Mouse (Mus musculus) T-helper 2 cell (primary cell): ENCODE results near the gene Zfp523.

Experiments
- in situ Hi-C: fragments of 300-600 bp; cut with MboI, MseI; formaldehyde crosslinking; loops from one replicate; pipeline ENCODE4 v1.15.1; 2025; ENCODE audit warnings: high pct_unique_total_duplicates

Gene Zfp523

DNA sequence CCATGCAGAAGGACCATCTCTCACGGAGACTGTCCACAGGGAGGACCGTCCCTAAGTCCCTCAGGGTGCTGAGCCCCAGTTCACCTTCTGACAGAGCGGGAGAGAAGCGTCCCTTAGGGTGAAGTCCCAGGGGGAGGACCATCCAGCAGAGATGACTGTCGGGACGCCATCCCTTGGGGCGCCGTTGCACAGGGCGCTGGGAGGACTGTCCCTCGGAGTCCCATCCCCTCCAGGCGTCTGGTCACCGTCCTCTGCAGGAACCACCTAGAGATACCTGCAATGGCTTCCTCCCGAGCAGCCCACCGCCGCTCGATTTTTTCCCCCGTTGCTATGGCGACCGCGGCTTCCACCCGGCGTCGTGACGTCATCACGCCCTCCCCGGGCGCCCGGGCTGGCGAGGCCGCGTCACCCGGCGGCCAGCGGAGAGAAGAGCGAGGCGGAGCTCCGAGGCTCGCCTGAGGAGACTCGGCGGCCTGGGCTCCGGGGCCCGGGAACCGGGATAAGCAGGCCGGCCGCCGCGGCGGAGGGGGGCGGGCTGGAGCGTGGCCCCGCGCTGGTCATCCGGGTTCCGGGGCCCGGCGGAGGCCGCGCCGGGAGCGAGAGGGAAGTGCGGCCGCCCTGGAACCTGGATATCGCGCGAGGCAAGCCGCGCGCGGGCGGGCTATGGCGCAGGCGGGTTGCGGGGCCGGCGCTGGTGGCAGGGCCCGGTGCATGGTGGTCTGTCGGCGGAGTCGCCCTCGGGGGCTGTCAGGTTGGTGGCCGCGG, at the start of gene Zfp523:
TSS of gene Zfp523 (plus strand) at position 355 of the 765 bp plus-strand sequence.
- in situ Hi-C loops = no loop called here

DNA sequence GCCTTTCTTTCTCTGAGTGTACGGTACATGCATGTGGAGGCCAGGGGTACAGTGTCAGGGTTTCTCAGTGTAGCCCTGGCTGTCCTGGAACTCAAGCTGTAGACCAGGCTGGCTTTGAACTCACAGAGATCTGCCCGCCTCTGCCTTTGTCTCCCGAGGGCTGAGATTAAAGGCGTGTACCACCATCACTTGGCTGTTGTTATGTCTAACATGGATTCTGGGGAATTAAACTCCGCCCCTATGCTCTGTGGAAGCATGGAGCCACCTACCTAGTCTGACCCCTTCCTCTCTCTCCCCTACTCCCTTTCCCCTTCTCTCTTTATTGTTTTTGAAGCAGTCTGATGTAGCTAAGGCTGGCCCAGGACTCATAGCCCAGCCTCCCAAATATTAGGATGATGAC, 47.1 kb upstream of the Zfp523 start:
- in situ Hi-C loops = no loop called here

DNA sequence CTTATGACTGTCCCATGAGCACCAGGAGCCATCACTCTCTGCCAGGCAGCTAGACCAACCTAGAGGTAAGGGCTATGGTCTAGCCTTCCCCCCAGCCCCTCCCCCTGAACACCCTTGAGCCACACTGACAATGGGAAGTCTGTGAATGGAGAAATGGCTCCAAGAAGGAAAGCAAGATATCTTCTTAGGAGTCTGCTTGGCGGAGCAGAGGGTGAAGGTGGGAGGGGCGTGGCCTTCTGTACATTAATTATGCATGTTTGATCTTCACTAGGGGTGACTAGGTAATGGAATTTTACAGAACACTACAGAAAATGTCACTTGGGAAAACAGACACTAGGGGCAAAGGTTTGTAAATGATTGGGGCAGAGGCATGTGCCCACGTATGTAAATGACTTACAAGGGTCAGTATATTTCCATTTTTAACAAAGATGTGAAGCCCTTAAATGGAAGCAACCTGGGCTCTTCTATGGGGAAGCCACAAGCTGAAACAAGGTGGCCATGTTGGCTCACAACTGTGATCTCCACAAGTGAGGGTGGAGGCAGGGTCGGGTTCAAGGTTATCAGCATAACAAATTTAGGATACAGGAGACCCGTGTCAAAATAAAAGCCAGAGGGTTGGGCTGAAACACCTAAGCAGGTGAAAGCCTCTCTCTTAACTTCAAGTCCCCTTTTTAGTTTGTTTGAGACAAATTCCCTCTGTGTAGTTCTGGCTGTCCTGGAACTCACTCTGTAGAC, 46.4 kb upstream of the Zfp523 start:
- in situ Hi-C loops = no loop called here

DNA sequence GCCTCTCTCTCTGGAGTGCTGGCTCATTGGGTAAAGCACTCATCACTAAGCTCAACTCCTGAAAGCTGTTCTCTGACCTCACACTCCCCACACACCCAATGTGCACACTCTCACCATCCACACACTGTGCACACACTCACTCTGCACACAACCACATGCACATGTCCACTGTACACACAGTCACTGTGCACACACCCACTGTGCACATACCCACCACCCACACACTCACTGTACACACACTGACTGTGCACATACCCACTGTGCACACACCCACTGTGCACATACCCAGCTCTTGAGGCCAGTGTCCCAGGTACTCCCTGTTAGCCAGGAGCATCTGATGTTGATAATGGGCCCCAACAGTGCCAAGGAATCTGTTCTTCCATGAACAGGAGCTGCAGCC, 45.8 kb upstream of the Zfp523 start:
- in situ Hi-C loops = no loop called here

DNA sequence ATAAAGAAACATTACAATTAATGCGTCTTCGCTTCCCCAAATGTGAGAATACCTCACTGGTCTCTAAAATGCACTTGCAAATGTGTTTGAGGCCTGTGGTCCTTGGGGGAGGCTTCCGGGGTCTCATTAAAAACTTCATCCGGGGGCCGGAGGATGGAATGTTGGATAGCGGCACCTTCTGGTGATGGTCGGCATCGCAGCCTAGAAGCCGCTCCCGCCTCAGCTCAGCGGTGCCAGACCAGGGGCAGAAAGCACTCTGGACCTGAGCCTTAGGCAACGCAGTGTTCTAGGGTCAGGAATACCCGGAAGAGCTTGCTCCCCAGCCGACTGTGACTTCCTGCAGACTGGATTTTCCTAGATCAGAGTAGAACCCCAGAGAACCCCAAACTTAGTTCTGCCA, 43.7 kb upstream of the Zfp523 start:
- in situ Hi-C loops = no loop called here

DNA sequence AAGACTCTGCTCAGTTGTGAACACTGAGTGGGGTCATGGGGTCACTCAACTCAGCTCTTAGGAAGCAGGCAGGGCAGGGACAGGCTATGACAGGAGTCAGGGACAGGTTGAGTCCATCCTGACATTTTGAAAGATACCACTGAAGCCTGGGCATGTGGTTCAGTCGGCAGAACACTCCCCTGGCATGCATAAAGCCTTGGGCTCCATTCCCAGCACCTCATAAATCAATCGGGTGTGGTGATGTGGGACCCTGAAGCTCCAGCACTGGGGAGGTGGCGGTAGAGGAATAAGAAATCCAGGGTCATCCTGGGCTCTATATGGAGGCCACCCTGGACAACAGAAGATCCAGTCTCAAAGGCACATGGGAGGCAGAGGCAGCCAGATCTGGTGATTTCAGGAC, 41.4 kb upstream of the Zfp523 start:
- in situ Hi-C loops = no loop called here

DNA sequence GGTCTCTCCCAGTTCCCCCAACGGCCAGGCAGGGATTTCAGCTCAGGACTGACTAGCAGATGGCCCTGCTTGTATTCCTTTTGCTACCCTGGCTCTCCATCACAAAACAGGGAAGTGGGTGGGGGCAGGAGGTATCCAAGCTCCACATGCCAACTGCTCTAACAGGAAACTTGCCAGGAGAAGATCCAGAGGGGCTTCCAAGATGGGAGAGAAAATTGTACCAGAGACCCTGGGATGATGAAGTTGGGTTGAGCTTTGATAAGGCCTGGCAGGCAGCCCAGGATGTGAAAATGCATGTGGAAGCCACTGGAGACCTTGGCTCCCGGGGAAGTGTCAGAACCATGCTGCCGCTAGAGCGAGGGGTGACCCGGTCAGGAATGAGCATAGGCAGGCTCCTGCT, 40.7 kb upstream of the Zfp523 start:
- in situ Hi-C loops = no loop called here

DNA sequence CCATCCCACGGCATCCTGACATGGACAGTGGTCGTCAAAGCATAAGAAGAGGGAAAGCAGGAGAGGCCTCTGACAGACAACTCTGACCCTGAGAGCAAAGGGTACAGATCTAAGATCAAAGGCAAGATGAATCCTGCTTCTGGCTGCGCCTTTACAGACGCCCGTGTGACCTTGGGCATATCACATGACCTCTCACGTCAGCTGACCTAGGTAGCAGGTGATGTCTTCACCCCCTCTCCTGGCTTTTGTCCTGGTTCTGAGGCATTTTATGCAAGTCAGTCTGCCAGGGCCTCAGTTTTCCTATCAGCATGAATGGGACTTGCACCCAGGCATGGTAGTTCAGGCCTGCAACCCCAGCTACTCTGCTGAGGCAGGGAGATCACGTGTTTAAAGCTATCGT, 38.9 kb upstream of the Zfp523 start:
- in situ Hi-C loops = no loop called here

DNA sequence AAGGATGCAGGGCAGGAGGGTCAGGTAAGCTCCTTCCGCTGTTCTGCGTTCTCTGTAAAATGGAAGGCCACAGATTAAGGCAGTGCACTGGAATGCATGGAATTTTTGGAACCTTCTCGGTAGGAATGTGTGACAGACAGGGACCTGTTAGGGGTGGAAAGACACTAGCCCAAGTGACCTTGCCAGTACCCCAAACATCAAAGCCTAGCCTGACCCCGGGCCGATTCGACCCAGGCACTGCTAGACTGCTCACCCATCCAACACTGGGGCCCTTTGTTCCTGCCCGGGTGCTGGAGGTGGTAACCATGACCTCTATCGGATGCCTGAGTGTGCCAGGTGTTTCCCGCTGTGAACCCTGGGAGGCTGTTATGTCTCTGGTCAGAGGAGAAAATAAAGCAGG, 38.2 kb upstream of the Zfp523 start:
- in situ Hi-C loops = no loop called here

DNA sequence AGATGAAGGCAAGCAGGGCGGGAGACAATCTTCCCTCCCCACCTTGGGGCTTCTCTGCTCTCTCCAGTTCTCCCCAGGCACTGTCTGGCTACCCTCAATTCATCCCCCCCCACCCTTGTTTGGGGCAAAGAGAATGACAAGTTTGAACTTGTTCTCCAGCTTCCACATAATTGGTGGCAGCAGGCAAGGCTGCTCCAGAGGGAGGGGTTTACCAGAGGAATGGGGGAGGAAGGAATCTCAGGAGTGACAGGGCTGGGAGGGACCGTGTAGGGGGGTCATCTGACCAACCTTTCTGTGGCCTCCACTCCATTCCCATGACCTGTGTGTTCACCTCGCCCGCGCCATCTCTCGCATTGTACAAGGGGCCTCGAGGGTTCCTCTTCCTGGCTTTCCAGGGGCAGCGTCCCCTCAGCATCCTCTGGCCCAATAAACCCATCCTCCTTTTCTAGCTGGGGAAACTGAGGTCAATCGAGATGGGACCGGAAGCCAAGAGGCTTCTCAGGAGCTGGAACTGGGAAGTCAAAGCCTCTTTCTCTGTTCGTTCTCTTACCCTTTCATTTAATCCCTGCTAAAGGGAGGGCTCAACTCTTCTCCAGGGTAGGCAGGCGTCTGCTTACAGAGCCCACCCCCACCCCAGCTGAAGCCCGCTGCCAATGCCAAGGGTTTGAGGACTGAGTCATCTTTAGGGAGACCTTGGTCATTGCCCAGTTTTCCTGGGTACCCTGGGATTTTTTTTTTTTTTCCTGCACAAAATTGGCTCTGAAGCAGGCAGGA, 36.3 kb upstream of the Zfp523 start:
- in situ Hi-C loops = no loop called here

DNA sequence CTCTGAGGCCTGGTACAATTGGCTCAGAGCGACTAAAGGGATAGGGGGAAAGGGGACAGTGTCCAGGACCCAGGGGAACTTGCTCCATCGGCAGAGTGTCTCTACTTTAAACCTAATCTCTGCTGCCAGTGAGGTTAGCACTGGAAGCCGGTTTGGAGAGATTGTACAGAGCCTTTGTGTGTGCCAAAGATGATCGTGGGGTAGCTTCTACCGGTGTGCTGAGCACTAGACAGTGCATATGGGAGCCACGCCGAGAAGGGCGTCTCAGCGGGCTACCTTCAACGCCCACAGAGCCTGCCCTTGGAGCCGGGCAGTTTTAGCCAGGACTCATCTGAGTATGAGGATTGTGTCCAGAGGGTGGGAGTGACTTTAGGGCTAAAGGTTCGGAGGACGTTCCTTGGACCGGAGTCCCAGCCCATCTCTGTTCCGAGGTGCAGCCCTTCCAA, 35.7 kb upstream of the Zfp523 start:
- in situ Hi-C loops = no loop called here

DNA sequence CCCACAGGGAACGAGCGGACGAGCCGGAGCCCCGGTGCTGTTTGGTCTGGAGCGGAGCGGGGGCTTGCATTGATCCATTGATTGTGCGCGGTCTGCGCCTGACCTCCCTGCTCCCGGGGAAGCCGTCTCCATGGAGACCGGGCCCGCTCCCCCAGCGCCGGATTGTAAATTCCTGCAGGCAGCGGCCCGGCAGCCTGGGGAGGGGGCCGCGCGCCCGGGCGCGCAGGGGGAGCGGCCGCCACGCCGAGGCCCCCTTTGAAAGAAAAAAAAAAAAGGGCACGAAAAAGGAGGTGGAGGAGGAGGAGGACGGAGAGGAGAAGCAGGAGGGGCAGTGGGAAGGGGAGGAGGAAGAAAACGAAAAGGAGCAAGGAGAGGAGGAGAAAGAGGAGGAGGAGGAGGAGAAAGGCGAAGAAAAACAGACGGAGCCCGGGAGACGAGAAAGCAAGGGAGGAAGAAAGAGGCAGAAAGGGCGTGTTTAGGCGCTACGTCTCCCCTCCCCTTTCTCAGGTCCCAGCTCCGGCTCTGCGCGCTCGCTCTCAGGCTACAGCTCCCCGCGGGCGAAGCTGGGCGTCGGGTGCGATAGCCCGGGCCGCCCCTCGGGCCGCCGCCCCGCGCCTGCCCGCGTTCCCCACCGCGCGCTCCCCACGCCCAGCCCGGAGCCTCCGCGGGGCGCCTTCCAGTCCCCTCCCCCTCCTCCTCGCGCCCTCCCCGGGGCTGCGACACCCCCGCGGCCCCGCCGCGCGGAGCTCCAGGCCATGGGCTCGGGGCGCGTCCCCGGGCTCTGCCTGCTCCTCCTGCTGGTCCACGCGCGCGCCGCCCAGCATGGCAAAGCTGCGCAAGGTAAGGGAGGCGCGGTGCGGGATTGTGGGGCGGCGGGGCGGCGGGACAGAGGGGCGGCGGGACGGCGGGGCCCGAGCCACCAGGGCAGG, 34.9 kb upstream of the Zfp523 start, which contains the start of gene Scube3:
TSS of gene Scube3 (plus strand) at position 371 of the 929 bp plus-strand sequence.
- in situ Hi-C loops = no loop called here

DNA sequence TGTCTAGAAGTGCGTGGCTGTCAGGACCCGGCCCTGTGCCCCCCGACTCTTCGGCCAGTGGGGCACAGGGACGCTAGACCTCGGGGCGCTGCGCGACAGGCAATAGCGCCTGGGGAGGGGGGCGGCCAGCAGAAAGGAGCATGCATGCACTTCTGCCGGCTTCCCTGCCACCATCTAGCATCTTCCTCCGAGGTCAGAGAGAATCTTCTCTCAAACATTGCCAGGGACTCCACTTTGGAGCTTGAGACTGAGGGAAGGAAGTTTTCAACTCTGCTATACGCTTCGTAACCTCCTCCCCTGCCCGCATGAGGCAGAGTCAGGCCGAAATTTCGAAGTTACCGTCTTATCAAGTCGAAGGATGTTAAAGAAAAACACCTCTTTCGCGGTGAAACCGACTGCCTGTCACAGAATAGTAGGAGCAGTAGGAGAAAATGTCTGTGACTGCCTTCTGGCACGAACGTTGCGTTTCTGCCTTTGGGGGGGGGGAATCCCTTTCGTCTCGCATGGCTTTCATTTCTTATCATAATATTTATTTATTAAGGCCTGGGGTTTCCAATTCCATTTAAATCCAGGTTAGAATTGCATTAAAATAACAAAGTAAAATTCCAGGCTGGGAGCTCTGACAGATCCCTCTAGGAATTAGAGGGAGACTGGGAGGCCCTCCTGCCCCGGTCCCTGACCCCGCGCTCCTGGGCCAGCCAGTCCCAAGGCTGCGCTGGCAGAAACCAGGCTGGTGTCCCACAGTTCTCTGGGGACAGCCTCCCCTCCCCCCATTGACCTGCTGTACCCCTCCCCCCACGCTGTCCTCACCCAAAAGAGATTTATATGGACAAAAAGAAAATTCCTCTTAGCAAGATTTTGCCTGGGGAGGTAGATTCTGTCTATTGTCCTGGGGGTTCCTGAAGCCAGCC, 34.0 kb upstream of the Zfp523 start:
- in situ Hi-C loops = no loop called here

DNA sequence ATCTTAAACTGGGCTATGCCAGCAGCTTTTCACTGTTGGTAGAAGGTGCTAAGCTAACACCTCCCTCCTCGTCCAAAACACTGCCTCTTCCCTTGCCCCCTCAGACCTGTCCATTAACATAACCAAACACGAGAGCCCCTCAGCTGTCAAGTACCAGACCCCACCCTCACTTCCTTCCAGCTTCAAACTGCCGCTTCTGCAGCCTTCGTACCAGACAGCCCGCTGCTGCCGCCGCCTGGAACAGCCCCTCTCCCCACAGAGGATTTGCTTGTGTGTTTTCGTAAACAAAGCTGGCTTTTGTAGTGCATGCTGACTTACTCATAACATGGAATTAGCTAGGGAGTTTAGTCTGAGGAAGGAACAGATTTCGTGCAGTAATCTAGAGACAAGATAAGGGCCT, 33.2 kb upstream of the Zfp523 start:
- in situ Hi-C loops = no loop called here

DNA sequence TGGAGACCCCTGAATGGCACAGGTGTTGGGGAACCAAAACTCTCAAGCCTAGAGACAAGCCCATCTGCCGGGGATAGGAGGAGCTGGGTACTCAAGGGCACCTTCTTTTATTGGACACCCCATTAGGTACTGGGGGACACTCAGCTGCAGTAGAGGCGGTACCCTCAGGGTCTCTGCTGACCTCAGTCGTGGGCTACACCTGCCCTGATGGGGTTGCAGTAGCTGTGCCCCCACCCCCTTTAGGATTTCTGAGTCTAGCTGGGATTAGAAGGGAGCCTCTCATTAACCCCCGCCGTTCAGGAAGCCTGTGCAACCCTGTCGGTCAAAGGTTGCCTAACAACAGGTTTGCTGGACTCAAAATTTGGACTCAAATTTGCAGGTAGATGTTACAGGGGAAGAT, 32.7 kb upstream of the Zfp523 start:
- in situ Hi-C loops = no loop called here

DNA sequence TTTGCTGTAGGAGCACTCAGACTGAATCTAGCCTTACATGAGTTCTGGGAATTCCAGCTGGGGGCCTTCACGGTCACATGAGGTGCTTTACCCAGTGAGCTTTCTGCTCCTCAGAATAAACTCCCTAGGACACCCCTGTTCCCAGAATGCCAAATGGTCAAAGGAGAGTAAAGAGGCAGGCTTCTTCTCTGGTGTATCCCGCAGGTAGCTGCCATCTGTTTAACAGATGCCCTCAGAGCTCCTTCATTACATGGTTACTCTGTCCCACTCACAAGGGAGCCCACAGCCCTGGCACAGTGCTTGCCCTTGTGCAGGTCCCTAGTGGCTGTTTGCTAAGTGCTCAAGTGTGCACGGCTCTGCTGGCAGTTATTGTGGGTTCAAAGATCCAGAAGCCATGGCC, 28.6 kb upstream of the Zfp523 start:
- in situ Hi-C loops = no loop called here

DNA sequence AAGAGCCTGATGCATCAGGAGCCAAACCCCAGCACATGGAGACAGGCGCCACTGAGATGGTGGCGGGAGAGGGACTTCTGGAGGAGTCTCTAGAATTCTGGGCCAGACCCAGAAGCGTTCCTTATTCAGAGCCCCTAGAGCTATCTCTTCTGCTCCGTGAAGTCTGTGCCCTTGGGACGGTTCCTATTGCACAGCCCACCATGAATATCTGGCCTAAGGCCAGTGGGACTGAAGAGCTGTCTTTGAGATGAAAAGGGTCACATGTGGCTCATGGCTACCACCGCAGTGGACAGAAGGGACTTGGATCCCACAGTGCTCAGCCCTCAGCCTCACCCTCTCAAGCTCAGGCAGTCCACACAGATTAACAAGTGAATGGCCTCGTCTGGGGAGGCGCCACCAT, 27.2 kb upstream of the Zfp523 start:
- in situ Hi-C loops = loop anchor here (5.0 kb wide), 1 partner anchor 32 kb away; no protein-coding TSS in a partner anchor

DNA sequence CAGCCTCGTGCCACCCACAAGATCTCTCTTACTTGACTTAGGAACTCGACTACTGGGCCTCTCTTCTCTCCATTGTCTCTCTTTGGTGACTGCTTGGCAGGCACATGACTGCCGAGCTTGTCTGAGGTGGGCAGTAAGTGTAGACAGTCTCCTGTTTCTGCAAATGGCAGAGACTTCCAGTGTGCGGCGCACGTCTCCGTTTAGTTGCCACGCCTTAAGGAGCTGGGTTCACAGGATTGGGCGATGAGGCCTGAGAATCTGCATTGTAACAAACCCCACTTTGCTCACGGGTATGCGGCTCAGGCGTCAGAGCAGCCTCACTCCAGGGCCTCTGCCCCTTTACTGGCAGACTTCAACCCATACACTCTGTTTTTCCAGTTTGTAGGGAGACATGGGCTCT, 26.5 kb upstream of the Zfp523 start:
- in situ Hi-C loops = loop anchor here (5.0 kb wide), 1 partner anchor 33 kb away; no protein-coding TSS in a partner anchor

DNA sequence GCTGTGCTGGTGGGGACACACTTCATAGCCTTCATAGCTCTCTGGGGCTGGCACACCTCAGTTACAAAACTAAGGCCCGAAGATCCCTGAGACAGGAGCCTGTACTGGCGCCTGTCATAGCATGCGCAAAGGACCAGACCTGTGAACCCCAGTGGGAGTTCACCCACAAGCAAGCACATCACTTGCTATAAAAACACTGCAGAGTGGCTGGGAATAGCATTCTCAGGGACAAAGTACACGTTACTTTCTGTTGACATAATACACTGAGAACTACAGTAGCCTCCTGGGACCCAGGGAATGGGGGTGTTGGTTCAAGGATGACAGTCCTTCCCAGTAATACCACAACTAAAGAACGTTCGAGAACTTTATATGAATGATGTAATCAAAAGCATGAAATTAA, 23.8 kb upstream of the Zfp523 start:
- in situ Hi-C loops = loop anchor here (5.0 kb wide), 1 partner anchor 36 kb away; no protein-coding TSS in a partner anchor

DNA sequence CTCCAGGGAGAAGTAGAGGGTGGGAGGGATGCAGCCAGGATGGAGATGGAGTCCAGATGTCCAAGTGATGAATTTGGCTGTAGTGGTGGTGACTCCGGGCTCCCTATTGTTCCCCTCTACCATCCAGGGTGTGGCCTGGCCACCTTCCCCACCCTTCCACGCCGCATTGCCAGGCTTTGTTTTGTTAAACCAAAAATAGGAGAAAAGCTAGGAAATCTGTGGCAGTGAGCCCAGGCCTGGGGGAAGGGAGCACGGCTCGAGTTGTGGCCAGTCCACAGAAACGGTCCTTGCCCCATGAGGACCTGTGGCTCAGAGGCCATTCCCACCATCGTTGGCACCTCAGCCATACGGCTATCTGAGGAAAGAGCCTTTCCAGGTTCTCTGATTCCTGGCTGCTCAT, 22.0 kb upstream of the Zfp523 start:
- in situ Hi-C loops = loop anchor here (5.0 kb wide), 1 partner anchor 38 kb away; no protein-coding TSS in a partner anchor
